Mouse (Mus musculus): Measurements from ENCODE around the gene Nek4. TPM values are rescaled to one million over a fixed set of nuclear protein-coding genes. Genes with fewer than 3 reads are reported as not detected.

Nek4 gene
- polyA plus RNA-seq, 1 experiment from 2014 or later: 17.7 TPM

DNA sequence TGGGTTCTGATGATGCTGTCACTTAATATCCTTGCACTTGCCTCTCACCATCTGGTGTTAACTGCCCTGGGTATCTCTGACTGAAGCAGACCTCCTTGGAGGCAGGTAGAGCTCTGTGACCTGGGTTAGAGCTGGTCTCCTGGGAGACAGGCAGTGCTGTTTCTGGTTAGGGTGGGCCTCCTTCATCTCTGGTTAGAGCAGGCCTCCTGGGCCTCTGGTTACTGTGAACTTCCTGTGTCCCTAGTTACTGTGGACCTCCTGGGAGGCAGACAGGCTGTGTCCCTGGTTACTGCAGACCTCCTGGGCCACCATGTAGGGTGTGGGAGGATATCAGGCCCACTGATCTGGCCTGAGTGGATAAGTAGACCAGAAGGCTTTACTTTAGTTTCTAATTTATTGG, 45.2 kb downstream of the Nek4 start:
- Histone ChIP-seq H3K9me3 (no peaks in the 10 kb centered on the region), H3K27me3 (replicated peaks) (no peaks in the 10 kb centered on the region), H3K27ac (no peak overlapping the region), H3K4me1 (peaks cover 10% of the 10 kb centered on the region), H3K36me3 (peaks cover 9% of the 10 kb centered on the region; the same call in 1 of the 2 replicates), H3K4me2 (replicated peaks) (no peak overlapping the region), H3K4me3 (no peak overlapping the region), H3K9ac (no peak overlapping the region)
- ATAC-seq (ENCODE audit: low FRiP score, low read depth): no peak

DNA sequence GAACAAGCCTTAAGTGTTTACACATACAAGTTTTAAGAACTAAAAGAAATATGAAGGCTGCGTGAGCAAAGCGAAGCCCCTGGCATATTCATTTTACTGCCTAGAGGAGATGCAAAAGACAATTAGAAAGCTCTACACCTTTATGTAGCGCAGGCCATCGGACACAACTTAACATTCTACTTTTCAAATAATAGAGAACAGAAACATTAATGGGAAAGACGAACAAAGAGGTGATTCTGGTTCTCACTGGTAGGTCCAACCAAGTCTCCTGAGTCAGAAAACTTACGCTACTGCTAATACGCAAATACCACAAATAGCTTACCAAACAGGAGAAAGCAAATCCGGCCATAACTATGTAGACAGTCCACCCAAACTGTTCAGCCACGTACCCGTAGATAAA, 49.2 kb downstream of the Nek4 start:
- Histone ChIP-seq H3K9ac (no peak overlapping the region; the same call in 1 of the 2 replicates), H3K27ac (no peak overlapping the region), H3K36me3 (peaks cover 9% of the 10 kb centered on the region; the same call in 1 of the 2 replicates), H3K27me3 (replicated peaks) (no peaks in the 10 kb centered on the region), H3K4me1 (peaks cover 16% of the 10 kb centered on the region), H3K9me3 (no peaks in the 10 kb centered on the region), H3K4me3 (peak overlapping the region; percentile 98), H3K4me2 (replicated peaks) (peak overlapping the region; percentile 73)
- ATAC-seq (ENCODE audit: low FRiP score, low read depth): no peak
- WGBS: 65% methylated on average over 10 of the region's 10 CpGs

DNA sequence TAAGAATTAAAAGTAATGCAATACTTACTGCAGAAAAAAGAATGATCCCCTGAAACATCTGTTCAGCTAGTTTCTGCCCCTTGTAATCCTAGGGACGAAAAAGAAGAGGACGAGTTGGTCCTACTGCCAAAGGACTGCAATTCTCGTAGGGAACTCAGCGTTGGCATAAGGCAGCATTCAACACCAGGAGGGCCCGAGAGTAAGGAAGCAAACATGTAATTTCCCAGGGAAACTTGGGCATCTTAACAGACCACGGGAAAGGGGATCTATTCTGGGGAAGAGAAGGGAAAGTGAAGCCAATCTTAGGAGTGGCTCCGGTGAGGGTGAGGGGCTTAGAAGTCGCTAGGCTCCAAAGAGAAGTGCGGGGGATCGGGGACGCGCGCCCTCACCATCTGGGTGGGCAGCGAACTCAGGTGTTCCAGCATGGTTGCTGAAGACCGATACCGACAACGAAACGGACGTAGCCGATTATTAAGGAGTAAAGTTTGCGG, 49.7 kb downstream of the Nek4 start:
- no peaks in the 10 kb centered on the region for H3K9me3 ChIP-seq
- H3K36me3 ChIP-seq: peaks cover 9% of the 10 kb centered on the region; the same call in 1 of the 2 replicates
- H3K27me3 ChIP-seq (replicated peaks): no peaks in the 10 kb centered on the region
- peak overlapping the region; percentile 90 for H3K9ac ChIP-seq
- H3K4me2 ChIP-seq (replicated peaks): peak overlapping the region; percentile 73
- peaks cover 16% of the 10 kb centered on the region for H3K4me1 ChIP-seq
- under 1% methylated on average over 21 of the region's 21 CpGs for WGBS
- peak overlapping the region; percentile 98 for H3K4me3 ChIP-seq
- peak; percentile 43 for ATAC-seq (ENCODE audit: low FRiP score, low read depth)
- H3K27ac ChIP-seq: 0 out of 2 replicates have a peak overlapping the region, but pooled peaks have one; percentile 79

DNA sequence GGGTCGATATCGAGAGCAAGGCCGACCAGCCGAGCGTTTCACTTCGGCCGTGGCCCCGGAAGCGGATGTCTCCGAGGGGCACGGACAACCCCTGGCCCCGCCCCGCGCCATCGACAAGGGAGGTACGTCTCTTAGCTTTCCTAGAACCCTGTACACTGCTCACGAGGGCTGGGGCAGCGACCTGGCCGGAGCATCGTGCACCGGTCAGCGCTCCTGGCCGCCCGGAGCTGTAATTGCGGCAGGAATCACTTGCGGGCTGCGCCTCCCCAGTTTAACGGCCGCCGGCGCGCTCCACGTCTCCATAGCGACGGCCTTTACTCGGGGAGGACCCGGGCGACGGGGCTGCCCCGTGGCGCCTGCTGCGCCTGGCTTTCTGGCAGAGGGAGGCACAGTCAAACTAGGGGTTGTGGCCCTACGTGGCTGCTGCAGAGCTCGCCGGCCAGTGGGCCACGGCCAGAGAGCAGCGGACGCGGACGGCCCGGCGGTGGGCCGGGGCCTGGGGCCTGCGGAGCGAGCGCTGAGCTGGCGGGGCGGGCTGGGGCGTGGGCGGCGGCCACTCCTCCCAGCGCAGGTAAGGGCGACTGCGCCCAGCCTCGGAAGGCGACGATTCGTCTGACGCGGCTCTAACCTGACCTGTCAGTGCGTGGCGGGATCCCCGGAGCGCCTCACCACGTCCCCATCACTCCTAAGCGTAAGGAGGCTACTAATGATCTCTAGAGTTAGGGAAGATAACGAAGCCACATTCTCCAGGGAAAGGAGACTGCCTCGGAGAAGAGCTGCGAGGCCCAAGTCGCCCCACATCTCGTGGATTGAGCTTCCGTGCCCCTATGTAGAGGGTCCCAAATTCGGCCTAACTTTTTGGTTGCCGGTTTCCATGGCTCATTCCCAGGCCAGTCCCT, 50.4 kb downstream of the Nek4 start, which contains the start of the genes Glt8d1 and Spcs1:
Gene Glt8d1 (plus strand): TSS at position 94 of the 899 bp plus-strand sequence.
Gene Spcs1 (minus strand): TSS at position 366 of the 899 bp plus-strand sequence.
- H3K4me1 ChIP-seq: peaks cover 16% of the 10 kb centered on the region
- peak within 1 kb of the TSS; percentile 90 for H3K9ac ChIP-seq
- under 1% methylated on average over 84 of the region's 84 CpGs for WGBS
- H3K4me3 ChIP-seq: peak within 1 kb of the TSS; percentile 98
- ATAC-seq (ENCODE audit: low FRiP score, low read depth): peak; percentile 94
- H3K9me3 ChIP-seq: no peaks in the 10 kb centered on the region
- H3K27ac ChIP-seq: peak within 1 kb of the TSS; percentile 79
- peak within 1 kb of the TSS; percentile 73 for H3K4me2 ChIP-seq (replicated peaks)
- H3K27me3 ChIP-seq (replicated peaks): no peaks in the 10 kb centered on the region
- H3K36me3 ChIP-seq: peaks cover 13% of the 10 kb centered on the region; the same call in 1 of the 2 replicates

DNA sequence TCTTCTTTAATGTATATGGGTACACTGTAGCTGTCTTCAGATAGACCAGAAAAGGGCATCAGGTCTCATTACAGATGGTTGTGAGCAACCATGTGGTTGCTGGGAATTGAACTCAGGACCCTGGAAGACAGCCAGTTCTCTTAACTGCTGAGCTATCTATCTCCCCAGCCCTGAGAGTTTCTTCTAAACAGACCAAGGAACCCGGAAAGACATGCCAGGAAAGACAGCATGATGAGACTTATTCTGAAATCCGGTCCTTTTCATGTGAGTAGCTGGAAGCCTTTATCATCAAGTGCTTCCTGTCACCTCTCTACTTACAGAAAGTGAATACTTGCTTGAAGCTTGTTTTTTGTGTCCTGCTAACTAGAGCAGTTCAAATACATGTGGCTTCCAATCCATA, 53.4 kb downstream of the Nek4 start:
- Histone ChIP-seq H3K27ac (no peak overlapping the region), H3K36me3 (peaks cover 24% of the 10 kb centered on the region), H3K4me3 (no peak overlapping the region), H3K27me3 (replicated peaks) (no peaks in the 10 kb centered on the region), H3K9ac (no peak overlapping the region), H3K4me1 (peaks cover 16% of the 10 kb centered on the region), H3K4me2 (replicated peaks) (no peak overlapping the region), H3K9me3 (no peaks in the 10 kb centered on the region)
- ATAC-seq (ENCODE audit: low FRiP score, low read depth): no peak
- 93% methylated on average over 2 of the region's 2 CpGs for WGBS

DNA sequence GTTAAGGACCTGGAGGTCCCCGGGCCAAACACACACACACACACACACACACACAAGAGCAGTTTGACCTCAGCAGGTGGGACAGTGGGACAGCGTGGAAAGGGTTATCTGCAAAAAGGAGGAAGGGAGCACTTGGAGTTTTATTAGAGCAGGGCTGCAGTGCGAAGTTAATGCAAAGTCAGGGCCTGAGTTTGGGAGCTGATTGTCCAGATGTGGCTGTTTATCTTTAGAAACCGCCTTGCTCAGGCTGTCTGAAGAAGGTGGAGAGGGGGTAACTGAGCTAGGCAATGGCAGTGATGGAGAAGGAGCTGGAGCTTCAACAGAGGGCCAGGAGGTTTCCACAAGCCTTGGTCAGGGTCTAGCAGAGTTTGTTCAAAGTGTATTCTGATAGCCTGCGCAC, 55.6 kb downstream of the Nek4 start:
- Histone ChIP-seq H3K9me3 (no peaks in the 10 kb centered on the region), H3K27me3 (replicated peaks) (no peaks in the 10 kb centered on the region), H3K36me3 (peaks cover 47% of the 10 kb centered on the region), H3K9ac (no peak overlapping the region), H3K27ac (no peak overlapping the region), H3K4me3 (no peak overlapping the region), H3K4me2 (replicated peaks) (no peak overlapping the region), H3K4me1 (peaks cover 5% of the 10 kb centered on the region)
- WGBS: 82% methylated on average over 5 of the region's 5 CpGs
- no peak for ATAC-seq (ENCODE audit: low FRiP score, low read depth)

DNA sequence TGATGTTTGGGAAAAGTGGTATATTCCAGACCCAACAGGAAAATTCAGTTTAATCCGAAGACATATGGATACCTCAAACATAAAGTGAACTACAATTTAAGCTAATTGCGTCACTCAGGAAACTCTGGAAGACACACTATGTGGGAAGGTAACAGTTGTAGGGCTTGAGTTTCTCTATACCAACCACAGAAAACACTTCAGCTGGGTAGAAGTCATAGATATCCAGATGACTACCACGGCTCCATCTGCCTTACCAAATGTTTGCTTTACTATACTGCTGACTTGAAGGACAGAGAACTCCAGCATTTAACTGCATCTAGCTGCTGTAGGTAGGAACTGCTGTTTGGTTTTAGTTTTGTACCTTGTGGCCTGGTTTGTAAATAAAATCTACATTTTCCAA, 60.4 kb downstream of the Nek4 start:
- no peak overlapping the region for H3K27ac ChIP-seq
- H3K9me3 ChIP-seq: no peaks in the 10 kb centered on the region
- no peak overlapping the region for H3K4me3 ChIP-seq
- H3K27me3 ChIP-seq (replicated peaks): no peaks in the 10 kb centered on the region
- no peaks in the 10 kb centered on the region for H3K4me1 ChIP-seq
- peaks cover 90% of the 10 kb centered on the region for H3K36me3 ChIP-seq
- 94% methylated on average over 3 of the region's 3 CpGs for WGBS
- no peak overlapping the region for H3K9ac ChIP-seq
- ATAC-seq (ENCODE audit: low FRiP score, low read depth): no peak
- H3K4me2 ChIP-seq (replicated peaks): no peak overlapping the region

DNA sequence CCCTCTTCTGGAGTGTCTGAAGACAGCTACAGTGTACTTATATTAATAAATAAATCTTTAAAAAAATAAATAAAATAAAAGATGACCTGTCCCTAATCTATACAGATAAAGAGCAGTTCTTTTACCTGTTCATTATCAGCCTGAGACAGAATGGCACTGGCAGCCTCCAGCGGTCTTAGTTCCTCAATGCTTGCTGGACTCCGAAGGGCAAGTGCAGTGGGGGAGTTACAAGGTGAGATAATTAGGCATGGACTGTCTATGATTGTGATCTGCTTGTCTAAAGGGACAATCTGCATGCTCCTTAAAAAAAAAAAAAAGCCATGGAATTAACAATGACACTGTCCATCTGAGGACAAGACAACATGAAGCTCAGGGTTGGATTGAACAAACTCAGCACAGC, 62.8 kb downstream of the Nek4 start:
- H3K4me3 ChIP-seq: no peak overlapping the region
- H3K4me2 ChIP-seq (replicated peaks): no peak overlapping the region
- ATAC-seq (ENCODE audit: low FRiP score, low read depth): no peak
- H3K9ac ChIP-seq: no peak overlapping the region
- H3K9me3 ChIP-seq: no peaks in the 10 kb centered on the region
- H3K27ac ChIP-seq: no peak overlapping the region
- H3K36me3 ChIP-seq: peaks cover 81% of the 10 kb centered on the region
- H3K27me3 ChIP-seq (replicated peaks): no peaks in the 10 kb centered on the region
- 97% methylated on average over 2 of the region's 2 CpGs for WGBS
- peaks cover 12% of the 10 kb centered on the region for H3K4me1 ChIP-seq

DNA sequence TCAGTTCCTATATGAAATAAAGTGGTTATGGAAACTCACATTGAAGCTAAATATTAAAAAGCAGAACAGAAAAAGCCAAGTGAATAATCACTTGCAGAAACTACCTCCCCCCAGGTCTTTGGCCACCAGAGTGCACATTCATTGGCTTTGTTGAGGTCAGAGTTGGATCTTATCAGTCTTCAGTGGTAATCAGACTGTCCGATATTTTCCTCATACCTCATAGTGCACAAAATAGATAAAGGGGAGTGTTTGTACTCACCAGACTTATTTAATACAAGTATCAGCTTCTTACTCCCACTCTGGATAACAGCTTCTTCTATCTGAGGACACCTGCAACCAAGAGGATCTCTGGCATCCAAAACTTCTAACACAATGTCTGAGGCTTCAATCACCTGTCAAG, 64.9 kb downstream of the Nek4 start:
- no peak overlapping the region for H3K9ac ChIP-seq
- no peaks in the 10 kb centered on the region for H3K9me3 ChIP-seq
- no peaks in the 10 kb centered on the region for H3K27me3 ChIP-seq (replicated peaks)
- H3K4me3 ChIP-seq: no peak overlapping the region
- peaks cover 21% of the 10 kb centered on the region for H3K4me1 ChIP-seq
- 97% methylated on average over 1 of the region's 1 CpGs for WGBS
- ATAC-seq (ENCODE audit: low FRiP score, low read depth): no peak
- H3K36me3 ChIP-seq: peaks cover 62% of the 10 kb centered on the region
- no peak overlapping the region for H3K27ac ChIP-seq
- no peak overlapping the region for H3K4me2 ChIP-seq (replicated peaks)

DNA sequence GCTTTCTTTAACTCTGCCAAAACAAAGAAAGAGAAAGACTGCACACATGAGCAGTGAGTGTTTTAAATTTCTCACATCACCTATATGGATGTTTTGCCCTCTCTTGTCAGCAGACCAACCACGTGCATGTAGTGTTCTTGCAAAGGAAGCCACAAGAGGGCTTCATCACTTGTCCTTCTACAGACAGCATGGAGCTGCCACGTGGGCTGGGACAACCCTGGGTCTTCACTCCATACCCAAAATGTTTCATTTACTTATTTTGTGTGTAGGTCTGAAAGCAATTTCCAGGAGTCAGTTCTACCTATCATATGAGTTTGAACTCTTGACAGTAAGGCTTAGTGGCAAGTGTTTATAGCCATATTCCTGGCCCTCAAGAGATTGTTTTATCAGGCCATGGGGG, 66.7 kb downstream of the Nek4 start:
- Histone ChIP-seq H3K27me3 (replicated peaks) (no peaks in the 10 kb centered on the region), H3K9me3 (no peaks in the 10 kb centered on the region), H3K4me1 (peaks cover 21% of the 10 kb centered on the region), H3K4me3 (peak overlapping the region; percentile 77), H3K27ac (no peak overlapping the region), H3K9ac (peak overlapping the region; percentile 93), H3K4me2 (replicated peaks) (peak overlapping the region; percentile 83), H3K36me3 (peaks cover 44% of the 10 kb centered on the region)
- 0% methylated on average over 2 of the region's 2 CpGs for WGBS
- ATAC-seq (ENCODE audit: low FRiP score, low read depth): no peak

DNA sequence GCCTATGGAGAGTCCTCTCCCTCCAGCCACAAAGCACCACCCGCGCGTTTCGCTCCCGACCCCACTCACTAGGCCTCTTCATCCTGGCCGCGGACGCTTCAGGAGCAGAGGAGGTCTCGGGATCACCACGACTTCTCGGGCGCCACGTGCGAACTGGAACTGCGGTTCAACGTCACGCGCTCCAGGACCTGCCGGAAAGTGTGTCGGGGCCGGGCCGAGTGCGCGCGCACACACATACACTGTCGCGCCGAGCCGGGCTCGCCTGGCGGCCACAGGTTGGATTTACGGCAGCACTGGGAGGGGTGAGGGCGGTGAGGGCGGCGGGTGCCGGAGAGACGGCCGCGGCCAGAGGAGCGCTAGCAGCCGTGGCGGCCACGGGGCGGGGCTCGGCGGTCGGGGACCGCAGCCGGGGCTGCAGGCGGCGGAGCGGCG, 67.7 kb downstream of the Nek4 start, which contains the start of the genes Pbrm1 and Gnl3:
Gene Pbrm1 (plus strand): TSS at position 279 of the 432 bp plus-strand sequence.
Gene Gnl3 (minus strand): TSS at position 293 of the 432 bp plus-strand sequence.
- peaks cover 21% of the 10 kb centered on the region for H3K4me1 ChIP-seq

More for the DNA sequence above, 67.7 kb downstream of the Nek4 start, which contains the start of the genes Pbrm1 and Gnl3:
- peak; percentile 93 for ATAC-seq (ENCODE audit: low FRiP score, low read depth)
- Histone ChIP-seq H3K27me3 (replicated peaks) (no peaks in the 10 kb centered on the region), H3K9ac (peak within 1 kb of the TSS; percentile 93), H3K27ac (peak within 1 kb of the TSS; percentile 99), H3K9me3 (no peaks in the 10 kb centered on the region), H3K4me3 (peak within 1 kb of the TSS; percentile 77), H3K36me3 (peaks cover 39% of the 10 kb centered on the region), H3K4me2 (replicated peaks) (peak within 1 kb of the TSS; percentile 83)
- WGBS: 1% methylated on average over 53 of the region's 53 CpGs

Data from neural tube, embryonic 12.5 days (tissue).